Mouse (Mus musculus) CH12.LX (cell line): ENCODE measurements around the gene Atp11b.

Source experiments
- RCOR1 ChIP-seq: conservative IDR thresholded peaks from 2 replicates; pipeline ENCODE4 v1.6.1; 2012; ENCODE audit warnings: low read depth, mild to moderate bottlenecking, inconsistent platforms, low read length, improper control_type of control experiment
- TBP ChIP-seq: conservative IDR thresholded peaks from 2 replicates; pipeline ENCODE4 v1.6.1; 2011; ENCODE audit warnings: low read depth, low read length, improper control_type of control experiment

DNA sequence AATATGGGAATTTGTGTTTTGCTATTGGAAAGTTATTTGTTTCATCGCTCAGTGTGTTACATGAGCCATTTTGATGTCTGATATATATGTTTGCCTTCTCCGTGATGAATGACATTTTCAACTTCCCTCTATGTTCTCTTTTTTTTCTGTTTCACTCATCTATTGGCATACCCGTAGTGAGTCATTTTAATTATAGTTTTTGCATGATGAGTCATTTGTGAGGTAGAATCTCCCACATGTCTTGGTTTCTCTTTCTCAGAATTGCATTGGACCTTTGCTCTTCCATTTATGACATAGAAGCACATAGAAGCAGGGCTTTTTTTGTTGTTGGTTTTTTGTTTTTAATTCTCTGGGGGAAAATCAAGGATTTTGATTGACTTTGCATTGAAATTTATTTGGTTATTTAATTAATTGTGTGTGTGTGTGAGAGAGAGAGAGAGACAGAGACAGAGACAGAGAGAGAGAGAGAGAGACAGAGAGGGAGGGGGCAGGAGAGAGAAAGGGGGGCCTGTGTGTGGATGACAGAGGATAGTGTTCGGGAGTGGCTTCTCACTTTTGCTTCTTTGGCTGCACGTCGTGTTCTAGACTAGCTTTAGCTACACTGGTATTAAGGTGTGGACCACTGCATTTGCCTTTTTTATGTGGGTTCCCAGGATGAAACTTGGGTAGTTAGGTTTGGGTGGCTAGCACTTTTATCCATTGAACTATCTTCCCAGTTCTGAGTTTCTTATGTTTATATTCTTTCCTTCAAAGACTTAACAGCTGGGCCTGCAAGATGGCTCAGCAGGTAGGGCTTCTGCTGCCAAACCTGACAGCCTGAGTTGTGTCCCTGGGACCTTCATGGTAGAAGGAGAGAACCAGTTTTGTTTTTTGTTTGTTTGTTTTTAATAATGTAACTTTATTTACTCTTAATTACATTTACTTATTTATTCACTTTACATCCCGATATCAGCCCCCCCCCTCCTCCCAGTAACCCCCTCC is 11.0 kb downstream of the Atp11b start:
- TF ChIP-seq RCOR1 (peak; percentile 84; the same call in 1 of the 2 replicates), TBP (no peak)
